Mouse (Mus musculus): ENCODE measurements around the gene Rcc2.

DNA sequence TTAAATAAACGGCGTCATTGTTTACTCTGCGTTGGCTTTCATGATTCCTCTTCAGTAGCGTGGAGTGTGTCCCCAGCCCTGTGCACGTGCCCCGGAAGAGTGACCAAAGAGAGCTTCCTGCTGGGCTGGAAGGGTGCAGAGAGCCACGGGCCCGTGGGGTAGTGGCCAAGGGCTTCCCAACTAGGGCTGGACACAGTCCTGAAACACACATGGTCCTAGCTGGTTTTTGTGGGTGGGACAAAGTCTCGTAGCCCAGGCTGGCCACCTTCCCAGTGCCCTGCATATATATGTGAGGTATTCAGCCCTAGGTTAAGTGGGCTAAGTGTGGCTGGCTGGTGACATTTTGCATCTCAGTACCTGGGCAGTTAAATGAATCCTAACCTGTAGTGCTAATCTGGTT, 22.9 kb downstream of the Rcc2 start:
- TF ChIP-seq CTCF (IDR thresholded peaks at IDR 0.05; ENCODE audit: low read depth): no peak
- TF ChIP-seq EP300 (IDR thresholded peaks at IDR 0.05; ENCODE audit: low read depth): no peak
